Mouse (Mus musculus): ENCODE data around the gene Mgme1. TPM values are rescaled to one million over a fixed set of nuclear protein-coding genes. Genes with fewer than 3 reads are reported as not detected.

The Mgme1 gene
- polyA plus RNA-seq, 1 experiment = 8.1 TPM

DNA sequence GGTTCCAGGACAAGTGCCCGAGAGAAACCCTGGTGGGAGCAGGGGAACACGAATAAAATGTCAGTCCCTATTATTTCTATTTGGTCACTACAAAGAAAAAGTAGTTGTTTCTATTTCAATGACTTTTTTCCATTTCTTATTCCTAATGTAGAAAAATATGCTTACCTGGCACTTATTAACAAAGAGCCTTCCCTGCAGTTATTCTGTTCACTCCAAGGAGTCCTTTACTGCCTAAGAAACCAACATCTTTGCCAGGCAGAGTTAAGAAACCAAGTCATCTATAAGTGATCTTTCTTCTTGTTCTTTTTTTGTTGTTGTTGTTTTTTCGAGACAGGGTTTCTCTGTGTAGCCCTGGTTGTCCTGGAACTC is 5.4 kb upstream of the Mgme1 start:
- H3K27ac ChIP-seq (ENCODE audit: insufficient read depth, low read depth, low read length) = peak overlapping the region; percentile 81; the same call in 1 of the 2 replicates
- peaks cover 2% of the 10 kb centered on the region; the same call in 1 of the 2 replicates for H3K36me3 ChIP-seq (ENCODE audit: control insufficient read depth, insufficient read depth, low read length)
- no peak for TF ChIP-seq POLR2A (IDR thresholded peaks at IDR 0.05; ENCODE audit: low read depth, low read length)
- TF ChIP-seq CTCF (conservative IDR thresholded peaks at IDR 0.05; ENCODE audit: insufficient read depth, insufficient read length, low read depth, low read length) = no peak
- no peak for DNase-seq
- no peaks in the 10 kb centered on the region for H3K27me3 ChIP-seq (replicated peaks; ENCODE audit: control insufficient read depth, insufficient read depth, low read length)
- peaks cover 24% of the 10 kb centered on the region; the same call in 1 of the 2 replicates for H3K4me1 ChIP-seq (ENCODE audit: control insufficient read depth, insufficient read depth, low read length)
- H3K4me3 ChIP-seq (ENCODE audit: insufficient read depth, low read depth, low read length) = no peak overlapping the region
- 48% methylated on average over 3 of the region's 3 CpGs for WGBS

DNA sequence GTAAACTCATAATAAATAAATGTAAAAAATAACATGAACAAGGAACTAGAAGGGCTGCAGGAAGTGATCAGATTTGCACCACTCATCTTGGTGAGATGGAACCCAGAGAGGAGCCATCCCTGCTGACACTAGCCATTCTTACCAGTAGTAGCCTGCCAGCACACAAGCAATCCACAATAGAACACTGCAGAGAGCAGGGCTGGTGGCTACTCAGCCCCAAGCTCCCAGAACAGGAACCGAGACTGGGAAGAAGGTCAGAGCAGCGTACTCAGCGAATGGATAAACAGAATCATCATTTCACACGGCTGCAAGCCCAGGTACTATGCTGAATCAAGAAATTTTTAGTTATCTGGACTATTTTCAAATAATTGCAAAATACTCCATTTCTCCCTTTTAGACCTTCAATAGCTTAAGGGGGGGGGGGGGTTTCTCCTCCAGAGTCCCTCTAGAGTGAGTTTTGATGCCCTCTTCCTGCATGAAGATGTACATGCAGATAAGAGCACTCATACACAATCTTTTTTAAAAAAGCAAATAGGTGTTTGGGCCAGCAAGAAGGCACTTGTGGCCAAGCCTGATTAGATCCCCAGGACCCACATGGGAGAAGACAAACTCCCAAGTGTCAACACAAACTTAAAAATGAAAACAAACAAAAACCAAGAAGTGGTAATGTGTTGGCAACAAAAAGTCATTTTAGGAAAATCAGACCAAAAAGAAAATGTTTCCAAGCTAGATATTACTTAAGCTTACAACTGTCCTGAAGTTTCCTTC is 4.4 kb upstream of the Mgme1 start:
- Histone ChIP-seq H3K27ac (ENCODE audit: insufficient read depth, low read depth, low read length) (0 out of 2 replicates have a peak overlapping the region, but pooled peaks have one; percentile 35), H3K27me3 (replicated peaks; ENCODE audit: control insufficient read depth, insufficient read depth, low read length) (no peaks in the 10 kb centered on the region), H3K4me3 (ENCODE audit: insufficient read depth, low read depth, low read length) (no peak overlapping the region), H3K36me3 (ENCODE audit: control insufficient read depth, insufficient read depth, low read length) (no peaks in the 10 kb centered on the region), H3K4me1 (ENCODE audit: control insufficient read depth, insufficient read depth, low read length) (peaks cover 24% of the 10 kb centered on the region; the same call in 1 of the 2 replicates)
- TF ChIP-seq POLR2A (IDR thresholded peaks at IDR 0.05; ENCODE audit: low read depth, low read length) = no peak
- no peak for TF ChIP-seq CTCF (conservative IDR thresholded peaks at IDR 0.05; ENCODE audit: insufficient read depth, insufficient read length, low read depth, low read length)
- peak; percentile 38 for DNase-seq
- 48% methylated on average over 4 of the region's 4 CpGs for WGBS

DNA sequence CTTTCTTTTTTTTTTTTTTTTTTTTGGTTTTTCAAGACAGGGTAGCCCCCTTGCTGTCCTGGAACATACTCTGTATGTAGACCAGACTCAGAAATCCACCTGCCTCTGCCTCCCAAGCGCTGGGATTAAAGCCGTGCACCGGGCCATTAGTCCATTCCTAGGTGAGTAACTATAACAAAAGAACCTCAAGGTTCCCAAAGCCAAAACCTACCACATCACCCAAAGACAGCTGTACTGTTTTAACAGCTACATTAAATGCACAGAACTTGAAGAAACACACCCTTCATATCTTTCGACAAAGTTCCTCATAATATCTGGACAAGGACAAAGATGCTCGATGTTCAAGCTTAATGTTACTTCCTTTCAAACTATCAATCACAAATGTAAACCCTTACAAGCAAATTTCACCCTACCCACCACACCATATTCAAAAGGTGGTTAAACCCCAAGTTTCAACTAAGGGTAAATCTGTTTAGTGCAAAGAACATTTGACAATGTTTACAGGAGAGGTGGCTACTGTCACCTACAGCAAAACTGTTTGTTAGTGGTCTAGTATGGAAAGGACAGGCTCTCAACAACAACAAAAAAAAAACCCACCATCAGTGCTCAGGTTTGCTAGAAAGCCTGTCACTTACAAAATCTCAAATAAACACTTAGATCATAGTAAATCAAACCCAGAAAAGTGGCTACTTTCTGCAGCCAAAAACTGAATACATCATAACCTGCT is 3.3 kb upstream of the Mgme1 start:
- Histone ChIP-seq H3K27me3 (replicated peaks; ENCODE audit: control insufficient read depth, insufficient read depth, low read length) (no peaks in the 10 kb centered on the region), H3K4me3 (ENCODE audit: insufficient read depth, low read depth, low read length) (no peak overlapping the region), H3K36me3 (ENCODE audit: control insufficient read depth, insufficient read depth, low read length) (no peaks in the 10 kb centered on the region), H3K4me1 (ENCODE audit: control insufficient read depth, insufficient read depth, low read length) (peaks cover 20% of the 10 kb centered on the region; the same call in 1 of the 2 replicates), H3K27ac (ENCODE audit: insufficient read depth, low read depth, low read length) (peak overlapping the region; percentile 29; the same call in 1 of the 2 replicates)
- no peak for TF ChIP-seq CTCF (conservative IDR thresholded peaks at IDR 0.05; ENCODE audit: insufficient read depth, insufficient read length, low read depth, low read length)
- no peak for TF ChIP-seq POLR2A (IDR thresholded peaks at IDR 0.05; ENCODE audit: low read depth, low read length)
- WGBS = 56% methylated on average over 5 of the region's 5 CpGs
- DNase-seq = no peak

DNA sequence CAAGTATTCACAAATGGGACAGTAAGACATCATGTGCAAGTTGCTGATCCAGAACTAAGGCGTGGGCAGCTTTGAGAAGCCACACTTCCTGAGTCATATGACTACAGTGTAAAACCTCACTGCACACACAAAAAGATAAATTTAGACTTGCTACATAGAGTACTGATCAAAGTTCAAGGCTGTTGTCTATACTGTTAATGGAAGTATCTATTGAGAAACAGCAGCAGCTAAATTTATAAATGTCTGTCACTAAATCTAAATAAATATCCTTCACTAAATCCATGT is 2.8 kb upstream of the Mgme1 start:
- DNase-seq = peak; percentile 73
- H3K27ac ChIP-seq (ENCODE audit: insufficient read depth, low read depth, low read length) = peak overlapping the region; percentile 29; the same call in 1 of the 2 replicates

DNA sequence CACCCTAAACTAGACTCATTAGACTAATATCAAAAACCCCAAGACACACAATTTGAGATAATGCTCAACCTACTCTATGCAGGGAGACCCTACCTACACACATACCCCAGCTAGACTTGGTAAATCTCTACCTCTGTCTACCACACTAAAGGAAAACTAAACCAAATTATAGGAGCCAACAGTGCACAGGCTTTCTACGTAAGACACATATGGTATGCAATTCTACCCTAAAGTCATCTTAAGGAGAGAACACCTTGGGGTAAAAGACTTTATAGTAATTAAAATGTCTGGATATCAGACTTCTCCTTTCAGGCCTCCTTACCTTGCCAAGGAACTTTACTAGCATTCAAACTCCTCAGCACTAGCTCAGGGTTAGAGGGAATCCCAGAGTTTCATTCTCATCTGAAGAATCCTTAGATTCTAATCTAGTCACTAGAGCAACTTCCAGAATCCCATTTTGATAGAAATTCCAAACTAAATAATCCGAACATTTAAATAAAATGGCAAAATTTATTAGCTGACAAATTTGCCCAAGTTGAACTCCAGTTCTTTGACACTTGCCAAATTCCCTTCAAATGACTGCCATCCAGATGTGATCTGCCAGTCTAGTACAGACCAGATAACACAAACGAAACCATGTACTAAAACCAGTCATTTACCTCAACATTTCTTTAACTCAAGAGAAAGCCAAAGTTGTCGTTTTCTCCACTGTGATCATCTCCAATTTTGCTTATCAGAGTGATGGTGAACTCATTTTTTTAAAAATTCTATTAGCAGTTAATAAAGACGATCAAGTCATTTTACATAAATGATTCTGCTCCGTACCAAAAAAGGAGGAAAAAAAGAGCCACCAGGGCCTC is 1.8 kb upstream of the Mgme1 start:
- TF ChIP-seq POLR2A (IDR thresholded peaks at IDR 0.05; ENCODE audit: low read depth, low read length) = no peak
- no peak for TF ChIP-seq CTCF (conservative IDR thresholded peaks at IDR 0.05; ENCODE audit: insufficient read depth, insufficient read length, low read depth, low read length)
- 34% methylated on average over 6 of the region's 6 CpGs for WGBS
- H3K27me3 ChIP-seq (replicated peaks; ENCODE audit: control insufficient read depth, insufficient read depth, low read length) = no peaks in the 10 kb centered on the region
- no peaks in the 10 kb centered on the region; the same call in 1 of the 2 replicates for H3K36me3 ChIP-seq (ENCODE audit: control insufficient read depth, insufficient read depth, low read length)
- H3K4me1 ChIP-seq (ENCODE audit: control insufficient read depth, insufficient read depth, low read length) = peaks cover 15% of the 10 kb centered on the region; the same call in 1 of the 2 replicates
- no peak overlapping the region for H3K27ac ChIP-seq (ENCODE audit: insufficient read depth, low read depth, low read length)
- H3K4me3 ChIP-seq (ENCODE audit: insufficient read depth, low read depth, low read length) = no peak overlapping the region
- no peak for DNase-seq

More for the DNA sequence above, 2.8 kb upstream of the Mgme1 start:
- no peaks in the 10 kb centered on the region for H3K36me3 ChIP-seq (ENCODE audit: control insufficient read depth, insufficient read depth, low read length)
- H3K4me1 ChIP-seq (ENCODE audit: control insufficient read depth, insufficient read depth, low read length) = peaks cover 17% of the 10 kb centered on the region; the same call in 1 of the 2 replicates
- WGBS = 6% methylated on average over 1 of the region's 1 CpGs
- TF ChIP-seq POLR2A (IDR thresholded peaks at IDR 0.05; ENCODE audit: low read depth, low read length) (no peak), CTCF (conservative IDR thresholded peaks at IDR 0.05; ENCODE audit: insufficient read depth, insufficient read length, low read depth, low read length) (no peak)
- H3K27me3 ChIP-seq (replicated peaks; ENCODE audit: control insufficient read depth, insufficient read depth, low read length) = no peaks in the 10 kb centered on the region
- no peak overlapping the region for H3K4me3 ChIP-seq (ENCODE audit: insufficient read depth, low read depth, low read length)

DNA sequence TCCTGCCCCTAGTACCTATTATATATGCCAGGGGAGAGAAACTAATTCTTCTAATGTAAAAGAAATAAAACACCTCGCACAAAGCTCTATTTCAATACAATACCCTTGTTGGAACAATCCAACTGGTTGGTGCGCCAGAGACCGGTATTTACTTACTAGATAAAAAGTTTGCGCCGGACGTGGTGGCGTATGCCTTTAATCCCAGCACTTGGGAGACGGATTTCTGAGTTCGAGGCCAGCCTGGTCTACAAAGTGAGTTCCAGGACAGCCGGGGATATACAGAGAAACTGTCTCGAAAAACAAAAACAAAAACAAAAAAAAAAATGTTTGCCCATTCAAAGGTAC is 1.2 kb upstream of the Mgme1 start:
- peaks cover 15% of the 10 kb centered on the region; the same call in 1 of the 2 replicates for H3K4me1 ChIP-seq (ENCODE audit: control insufficient read depth, insufficient read depth, low read length)
- peak overlapping the region; percentile 46 for H3K4me3 ChIP-seq (ENCODE audit: insufficient read depth, low read depth, low read length)
- H3K27me3 ChIP-seq (replicated peaks; ENCODE audit: control insufficient read depth, insufficient read depth, low read length) = no peaks in the 10 kb centered on the region
- no peak for DNase-seq
- TF ChIP-seq POLR2A (IDR thresholded peaks at IDR 0.05; ENCODE audit: low read depth, low read length) (no peak), CTCF (conservative IDR thresholded peaks at IDR 0.05; ENCODE audit: insufficient read depth, insufficient read length, low read depth, low read length) (no peak)
- WGBS = 11% methylated on average over 11 of the region's 11 CpGs
- H3K36me3 ChIP-seq (ENCODE audit: control insufficient read depth, insufficient read depth, low read length) = no peaks in the 10 kb centered on the region; the same call in 1 of the 2 replicates
- no peak overlapping the region for H3K27ac ChIP-seq (ENCODE audit: insufficient read depth, low read depth, low read length)

Measured in kidney, adult 2 months (tissue).